ENCODE assay signal across 24 mouse cellular contexts in genomic region chr9:70248046-70248445, GRCm38 (mm10). TPM values are rescaled to one million over a fixed set of nuclear protein-coding genes. Genes with fewer than 3 reads are reported as not detected.
DNase-seq lines count a peak whose midpoint lies in the region; ATAC-seq and TF ChIP-seq lines count a peak whose summit lies in the region.
"Had no signal": no experiment of that assay in that cellular context is flagged by ENCODE, and none has a peak within 500 bp of the region (broad histone marks: within the 10 kb centered on the region; RNA-seq: fewer than 3 reads in every experiment).

No protein-coding gene starts in this region.

- peak; percentile 57 for DNase-seq in gastrocnemius, adult 2 months
- DNase-seq in gastrocnemius, postnatal 25 days = no peak
- no peak for DNase-seq in stomach, postnatal 0 days (ENCODE audit: low spot score)
- DNase-seq in CH12.LX (ENCODE audit: extremely low read depth) = no peak
- DNase-seq in embryo, embryonic 11 days = no peak
- DNase-seq: adrenal gland, postnatal 25 days; B cell, adult 2 months; cerebellum, adult 11-12 months; cerebellum, adult 8-10 months; cerebellum, postnatal 36 days; gastrocnemius, postnatal 10 days; heart, adult 2 months; kidney, adult 2 months had no signal

- no peak for TF ChIP-seq RAD21 in CH12.LX (IDR thresholded peaks at IDR 0.05; ENCODE audit: low read depth, low read length)

- 93% methylated on average over 6 of the region's 6 CpGs for WGBS in stomach, embryonic 15.5 days
- 91% methylated on average over 6 of the region's 6 CpGs for WGBS in stomach, postnatal 0 days
- WGBS in hindbrain, embryonic 16.5 days = 89% methylated on average over 6 of the region's 6 CpGs

- no peak overlapping the region for H3K4me3 ChIP-seq in gastrocnemius, adult 2 months
- no peak overlapping the region for H3K4me3 ChIP-seq in stomach, embryonic 15.5 days (replicated peaks)
- no peak overlapping the region for H3K4me3 ChIP-seq in stomach, postnatal 0 days (ENCODE audit: low read depth, low read length)
- no peak overlapping the region for H3K4me3 ChIP-seq in CH12.LX (replicated peaks in 1 of 3; ENCODE audit: low read depth in 2 of 3, low read length in 2 of 3, poor library complexity in 1 of 3)
- H3K4me3 ChIP-seq in hindbrain, embryonic 16.5 days (ENCODE audit: low read length) = no peak overlapping the region
- H3K4me3 ChIP-seq: forebrain, embryonic 10.5 days; forebrain, embryonic 13.5 days; heart, adult 2 months; heart, embryonic 10.5 days; hindbrain, embryonic 12.5 days; hindbrain, embryonic 15.5 days had no signal

- H3K36me3 ChIP-seq in stomach, embryonic 15.5 days = no peaks in the 10 kb centered on the region
- no peaks in the 10 kb centered on the region for H3K36me3 ChIP-seq in stomach, postnatal 0 days (ENCODE audit: control insufficient read depth, insufficient read depth, low read length)
- peaks cover 0 to 44% of the 10 kb centered on the region in 2 experiments for H3K36me3 ChIP-seq in CH12.LX (replicated peaks in 1 of 2; ENCODE audit: control insufficient read depth in 1 of 2, insufficient read depth in 1 of 2, low read length in 1 of 2)
- H3K36me3 ChIP-seq in hindbrain, embryonic 16.5 days (ENCODE audit: control insufficient read depth, insufficient read depth, low read length) = no peaks in the 10 kb centered on the region
- H3K36me3 ChIP-seq: forebrain, embryonic 10.5 days; heart, embryonic 10.5 days; hindbrain, embryonic 12.5 days; hindbrain, embryonic 15.5 days had no signal

- H3K9ac ChIP-seq in stomach, embryonic 15.5 days = no peak overlapping the region
- H3K9ac ChIP-seq in stomach, postnatal 0 days (ENCODE audit: low read length) = no peak overlapping the region
- H3K9ac ChIP-seq in CH12.LX (ENCODE audit: insufficient read depth, low read depth) = no peak overlapping the region
- H3K9ac ChIP-seq in hindbrain, embryonic 16.5 days (ENCODE audit: low read depth, low read length) = no peak overlapping the region
- H3K9ac ChIP-seq: forebrain, embryonic 13.5 days; hindbrain, embryonic 12.5 days; hindbrain, embryonic 15.5 days had no signal

- TF ChIP-seq EP300 in stomach, postnatal 0 days (optimal IDR thresholded peaks at IDR 0.05) = no peak
- TF ChIP-seq EP300 in CH12.LX (IDR thresholded peaks at IDR 0.05; ENCODE audit: low read length) = no peak

- no peaks in the 10 kb centered on the region for H3K9me3 ChIP-seq in stomach, embryonic 15.5 days
- H3K9me3 ChIP-seq in stomach, postnatal 0 days (ENCODE audit: control insufficient read depth, low read length) = no peaks in the 10 kb centered on the region
- H3K9me3 ChIP-seq in CH12.LX (replicated peaks; ENCODE audit: low read length) = no peaks in the 10 kb centered on the region
- H3K9me3 ChIP-seq in hindbrain, embryonic 16.5 days (ENCODE audit: control insufficient read depth, low read length) = no peaks in the 10 kb centered on the region
- H3K9me3 ChIP-seq: forebrain, embryonic 10.5 days; forebrain, embryonic 13.5 days; heart, embryonic 10.5 days; hindbrain, embryonic 12.5 days; hindbrain, embryonic 15.5 days had no signal

- no peak overlapping the region for H3K4me2 ChIP-seq in stomach, embryonic 15.5 days
- no peak overlapping the region for H3K4me2 ChIP-seq in stomach, postnatal 0 days (replicated peaks; ENCODE audit: low read depth)
- no peak overlapping the region for H3K4me2 ChIP-seq in CH12.LX (ENCODE audit: insufficient read depth, low read depth, poor library complexity, severe bottlenecking)
- no peak overlapping the region for H3K4me2 ChIP-seq in hindbrain, embryonic 16.5 days (ENCODE audit: low read length)
- H3K4me2 ChIP-seq: forebrain, embryonic 13.5 days; hindbrain, embryonic 12.5 days; hindbrain, embryonic 15.5 days had no signal

- 0 out of 2 replicates have a peak, but pooled peaks have one; percentile 18 for ATAC-seq in stomach, embryonic 15.5 days (ENCODE audit: insufficient read depth, low FRiP score, low read depth)
- no peak for ATAC-seq in stomach, postnatal 0 days (ENCODE audit: low FRiP score, low TSS enrichment)
- ATAC-seq in hindbrain, embryonic 16.5 days = no peak
- ATAC-seq: activated CD4-positive, CD25-positive, alpha-beta regulatory T cell, adult 4 months; forebrain, embryonic 13.5 days; forebrain, embryonic 16.5 days; inflammation-experienced regulatory T-cells, adult 6 months; intestine, postnatal 0 days had no signal

- in situ Hi-C loops in CH12.LX (cut with MboI; ENCODE audit: low pct_ligation_motif_present, low pct_unique_long_range_greater_than_20kb, low sequenced_read_pairs) = no loop called here

- peaks cover 59% of the 10 kb centered on the region for H3K79me2 ChIP-seq in CH12.LX (replicated peaks; ENCODE audit: control insufficient read depth, extremely low read depth, insufficient read depth, poor library complexity, severe bottlenecking)

- peaks cover 17% of the 10 kb centered on the region for H3K4me1 ChIP-seq in stomach, embryonic 15.5 days
- H3K4me1 ChIP-seq in stomach, postnatal 0 days (replicated peaks; ENCODE audit: control insufficient read depth, insufficient read depth) = peaks cover 6% of the 10 kb centered on the region; the same call in 1 of the 2 replicates
- peaks cover 40 to 94% of the 10 kb centered on the region in 2 experiments for H3K4me1 ChIP-seq in CH12.LX (ENCODE audit: control insufficient read depth in 1 of 2, insufficient read depth in 2 of 2)
- no peaks in the 10 kb centered on the region for H3K4me1 ChIP-seq in hindbrain, embryonic 16.5 days (ENCODE audit: control insufficient read depth, insufficient read depth, low read depth, low read length)
- H3K4me1 ChIP-seq: hindbrain, embryonic 12.5 days; hindbrain, embryonic 15.5 days had no signal

- TF ChIP-seq POLR2A in CH12.LX (IDR thresholded peaks at IDR 0.05; ENCODE audit: low read depth, low read length) = no peak

- dilution Hi-C loops in CH12.LX (cut with MboI; ENCODE audit: extremely low pct_ligation_motif_present, extremely low pct_unique_long_range_greater_than_20kb, low sequenced_read_pairs) = no loop called here

- TF ChIP-seq CTCF in gastrocnemius, adult 2 months (IDR thresholded peaks at IDR 0.05) = no peak
- no peak for TF ChIP-seq CTCF in stomach, postnatal 0 days (IDR thresholded peaks at IDR 0.05; ENCODE audit: low read depth)
- no peak for TF ChIP-seq CTCF in CH12.LX (conservative IDR thresholded peaks at IDR 0.05 in 1 of 2, IDR thresholded peaks at IDR 0.05 in 1 of 2; ENCODE audit: low read depth in 2 of 2, low read length in 2 of 2)

- H3K27ac ChIP-seq in gastrocnemius, adult 2 months = no peak overlapping the region
- no peak overlapping the region for H3K27ac ChIP-seq in stomach, embryonic 15.5 days
- H3K27ac ChIP-seq in stomach, postnatal 0 days (replicated peaks) = no peak overlapping the region
- peak overlapping the region; percentile 45 for H3K27ac ChIP-seq in CH12.LX (ENCODE audit: insufficient read depth, low read depth)
- H3K27ac ChIP-seq in hindbrain, embryonic 16.5 days (ENCODE audit: low read depth, low read length) = no peak overlapping the region
- H3K27ac ChIP-seq: forebrain, embryonic 10.5 days; forebrain, embryonic 13.5 days; heart, adult 2 months; heart, embryonic 10.5 days; hindbrain, embryonic 12.5 days; hindbrain, embryonic 15.5 days had no signal

- intact Hi-C loops in gastrocnemius, adult 2 months (cut with DNase I) = loop anchor here (5.0 kb wide), 1 partner anchor 36 kb away; no protein-coding TSS in a partner anchor

- no peaks in the 10 kb centered on the region for H3K27me3 ChIP-seq in stomach, embryonic 15.5 days (replicated peaks)
- no peaks in the 10 kb centered on the region for H3K27me3 ChIP-seq in stomach, postnatal 0 days (ENCODE audit: control insufficient read depth, insufficient read depth, low read length)
- H3K27me3 ChIP-seq in CH12.LX (replicated peaks) = no peaks in the 10 kb centered on the region
- H3K27me3 ChIP-seq in hindbrain, embryonic 16.5 days (replicated peaks; ENCODE audit: control insufficient read depth, insufficient read depth, low read length) = no peaks in the 10 kb centered on the region
- H3K27me3 ChIP-seq: forebrain, embryonic 13.5 days; hindbrain, embryonic 12.5 days; hindbrain, embryonic 15.5 days had no signal

TF ChIP-seq in CH12.LX, 34 proteins besides CTCF, POLR2A, EP300 and RAD21:
- TF ChIP-seq NRF1 (IDR thresholded peaks at IDR 0.05; ENCODE audit: low read depth, low read length) (no peak), TBP (conservative IDR thresholded peaks at IDR 0.05; ENCODE audit: low read depth, low read length) (no peak), MAFK (IDR thresholded peaks at IDR 0.05; ENCODE audit: insufficient replicate concordance, low read length) (no peak), JUN (IDR thresholded peaks at IDR 0.05; ENCODE audit: insufficient read depth, low read depth, low read length) (no peak), MAZ (IDR thresholded peaks at IDR 0.05; ENCODE audit: low read depth, low read length) (no peak)

RNA-seq across cellular contexts. Expression of gene Myo1e, which starts 40.9 kb away (rescaled TPM):
- total RNA-seq in gastrocnemius, adult 2 months (2021) = 10 to 100 TPM in 1 of 2 experiments, 1 to 10 TPM in 1; 5.7 to 11.7 TPM
- total RNA-seq in gastrocnemius, postnatal 25 days (2021) = 1 to 10 TPM; 8.6 to 8.9 TPM
- polyA plus RNA-seq in stomach, embryonic 15.5 days (2015; fragmentation: Nextera tagmentation; extraction: Ambion mirVana) = 24.2 and 28.2 TPM in 2 replicates
- polyA plus RNA-seq in stomach, postnatal 0 days (2015; fragmentation: Nextera tagmentation; extraction: Ambion mirVana) = 15.3 and 15.7 TPM in 2 replicates
- total RNA-seq in CH12.LX (2012; rRNA removed) (97.6 and 98.7 TPM in 2 replicates), CH12.LX (2014; rRNA removed) (82.3 and 88.5 TPM in 2 replicates)
- 186 and 188 TPM in 2 replicates for polyA plus RNA-seq in CH12.LX (2012; ENCODE audit: insufficient read length, low read depth)
- polyA plus RNA-seq in hindbrain, embryonic 16.5 days (2015; fragmentation: Nextera tagmentation; extraction: Ambion mirVana) = 7.5 and 10.9 TPM in 2 replicates
